Mouse (Mus musculus) erythroblast, embryonic 14.5 days (primary cell): ENCODE measurements at regions not wholly inside any gene's neighbourhood (a gene's known extent, or its start where the extent isn't known, plus 50 kb on each side); places are given as distances from the start of the nearest gene placed in this dataset.

ENCODE experiments used
- GATA1 ChIP-seq: IDR thresholded peaks from 2 replicates; pipeline ENCODE4 v1.6.1; 2012; ENCODE audit warnings: low read length, inconsistent platforms, mixed read lengths
- TAL1 ChIP-seq: IDR thresholded peaks from 3 replicates; pipeline ENCODE4 v1.6.1; 2012; ENCODE audit warnings: low read length, inconsistent platforms, mixed read lengths

- TF ChIP-seq GATA1 (no peak), TAL1 (no peak)
Observed at GRCm38 (mm10) chr12:107858536-107859280, 144.7 kb downstream of the Bcl11b start.
